Mouse (Mus musculus) lung, adult 2 months (tissue): ENCODE results near the gene Ext2. TPM values are rescaled to one million over a fixed set of nuclear protein-coding genes. Genes with fewer than 3 reads are reported as not detected.

Experiments
- DNase-seq: peaks from one replicate; pipeline ENCODE4 v3.0.0; 2022
- H3K4me1 ChIP-seq: fragments of 200-500 bp; 2 replicates; pipeline ENCODE4 v1.6.1; 2011; ENCODE audit warnings: low read length; ENCODE audit not compliant: control insufficient read depth, insufficient read depth
- H3K4me3 ChIP-seq: fragments of 200-500 bp; replicated peaks from 2 replicates; pipeline ENCODE3; 2011; ENCODE audit warnings: low read depth, mild to moderate bottlenecking, control low read depth, low read length; ENCODE audit errors: extremely low read depth
- CTCF ChIP-seq: fragments of 200-500 bp; IDR thresholded peaks from 2 replicates; pipeline ENCODE4 v1.5.1; 2011; ENCODE audit warnings: mild to moderate bottlenecking, low read length, control low read depth; ENCODE audit not compliant: insufficient read depth
- POLR2A ChIP-seq: fragments of 200-500 bp; IDR thresholded peaks from 2 replicates; pipeline ENCODE4 v1.6.1; 2011; ENCODE audit warnings: low read depth, mild to moderate bottlenecking, control low read depth, low read length, borderline replicate concordance; ENCODE audit errors: extremely low read depth
- WGBS: fragments of 180-500 bp; shearing (Covaris S2); methylation state at CpG from one replicate; pipeline ENCODE4 v1.1.7; 2018; 5-methylcytosine and 5-hydroxymethylcytosine counted together
- polyA plus RNA-seq: library from polyadenylated mRNA; depleted of rRNA; stranded (reverse); fragments of >200 nt; gene quantifications from 2 replicates; pipeline ENCODE4 v1.2.3, GENCODE M21; 2012

Ext2 gene
- polyA plus RNA-seq, 1 experiment, result 59.5 TPM

DNA sequence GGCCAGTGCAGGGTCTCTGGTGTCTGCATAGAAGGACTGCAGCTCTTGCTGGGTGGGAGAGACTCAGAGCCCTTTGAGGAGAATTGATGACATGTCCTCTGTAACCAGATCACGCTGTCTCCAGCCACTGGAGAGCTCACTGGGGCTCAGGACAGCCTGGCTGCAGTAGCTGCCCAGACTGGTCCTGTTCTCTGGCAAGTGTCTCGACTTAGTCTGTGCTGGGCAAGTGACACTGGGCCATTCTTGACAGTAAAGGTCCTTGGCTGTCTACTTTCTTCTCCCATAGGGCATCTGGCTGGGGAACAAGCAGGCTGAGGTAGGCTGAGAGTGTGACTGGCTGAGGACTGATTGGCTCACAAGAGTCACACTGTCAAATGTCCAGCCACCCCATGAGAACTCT, 123.0 kb downstream of the Ext2 start:
- TF ChIP-seq POLR2A (no peak), CTCF (no peak)
- H3K4me3 ChIP-seq, result no peak overlapping the region
- no peak for DNase-seq
- H3K4me1 ChIP-seq, result no peaks in the 10 kb centered on the region
- WGBS, result 81% methylated on average over 2 of the region's 2 CpGs

GRCm38 (mm10) chr2:93696181-93696641, 126.2 kb downstream of the Ext2 start:
- TF ChIP-seq POLR2A (no peak), CTCF (no peak)
- Histone ChIP-seq H3K4me1 (no peaks in the 10 kb centered on the region), H3K4me3 (no peak overlapping the region)
- DNase-seq, result no peak
- WGBS, result 52% methylated on average over 10 of the region's 10 CpGs

DNA sequence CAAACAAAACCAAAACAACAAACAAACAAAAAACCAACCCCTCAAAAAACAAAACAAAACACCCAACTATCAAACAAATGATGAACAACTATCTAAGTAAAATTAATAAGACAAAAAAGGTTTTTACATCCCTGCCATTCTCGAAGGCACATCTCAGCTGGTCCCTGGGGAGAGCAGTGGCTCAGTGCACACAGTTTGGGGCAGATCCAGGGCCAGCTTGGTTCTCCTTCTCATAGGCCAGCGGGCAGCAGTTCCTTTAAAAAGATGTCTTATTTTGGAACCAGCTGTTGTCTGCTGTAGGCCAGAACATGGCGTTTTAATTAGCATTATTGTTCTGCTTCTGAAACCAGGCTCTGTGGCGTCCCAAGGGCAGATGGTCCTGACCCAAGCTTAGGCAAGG, 129.3 kb downstream of the Ext2 start:
- WGBS, result 73% methylated on average over 4 of the region's 4 CpGs
- no peak overlapping the region for H3K4me3 ChIP-seq
- no peak for DNase-seq
- H3K4me1 ChIP-seq, result no peaks in the 10 kb centered on the region
- TF ChIP-seq CTCF (no peak), POLR2A (no peak)

DNA sequence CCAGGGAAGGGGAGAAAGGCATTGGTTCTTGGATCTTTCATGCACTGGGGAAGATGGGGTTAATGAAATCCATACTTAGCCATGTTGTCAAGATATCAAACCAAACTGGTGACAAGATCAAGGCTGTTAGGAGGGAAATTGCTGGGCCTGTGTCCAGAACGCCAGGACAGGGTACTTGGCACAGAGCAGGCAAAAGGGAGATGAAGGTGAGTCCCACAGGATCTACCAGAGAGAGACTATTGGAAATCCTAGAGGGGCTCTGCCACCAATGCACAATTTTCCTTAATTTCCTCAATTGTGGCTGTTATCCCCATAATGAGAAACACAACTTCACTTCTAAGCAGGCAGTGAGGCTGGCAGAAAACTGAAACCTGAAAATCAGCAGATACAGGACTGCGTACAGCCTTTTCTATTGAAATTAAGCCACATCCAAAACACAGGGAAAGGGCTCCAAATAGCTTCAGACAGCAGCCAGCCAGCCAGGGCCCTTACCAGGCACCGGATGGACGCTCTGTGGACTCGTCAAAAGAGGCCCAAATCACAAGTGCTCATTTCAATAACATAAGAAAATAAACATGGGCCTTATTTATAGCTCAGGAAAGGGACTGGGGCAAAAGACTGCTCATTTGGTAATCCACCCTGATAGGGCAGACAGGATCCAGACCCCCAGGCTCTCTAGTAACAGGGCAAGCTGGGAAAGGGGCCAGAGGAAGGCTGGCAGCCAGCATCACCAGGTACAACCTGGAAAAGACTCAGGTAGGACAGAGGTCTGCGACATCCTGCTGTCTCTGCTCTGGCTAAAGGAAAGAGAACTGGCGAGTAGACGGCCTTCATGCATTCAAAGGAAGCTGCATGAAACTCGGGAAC, 132.1 kb downstream of the Ext2 start:
- DNase-seq, result no peak
- H3K4me3 ChIP-seq, result no peak overlapping the region
- TF ChIP-seq CTCF, result no peak
- no peak for TF ChIP-seq POLR2A
- no peaks in the 10 kb centered on the region for H3K4me1 ChIP-seq
- WGBS, result 65% methylated on average over 9 of the region's 9 CpGs

DNA sequence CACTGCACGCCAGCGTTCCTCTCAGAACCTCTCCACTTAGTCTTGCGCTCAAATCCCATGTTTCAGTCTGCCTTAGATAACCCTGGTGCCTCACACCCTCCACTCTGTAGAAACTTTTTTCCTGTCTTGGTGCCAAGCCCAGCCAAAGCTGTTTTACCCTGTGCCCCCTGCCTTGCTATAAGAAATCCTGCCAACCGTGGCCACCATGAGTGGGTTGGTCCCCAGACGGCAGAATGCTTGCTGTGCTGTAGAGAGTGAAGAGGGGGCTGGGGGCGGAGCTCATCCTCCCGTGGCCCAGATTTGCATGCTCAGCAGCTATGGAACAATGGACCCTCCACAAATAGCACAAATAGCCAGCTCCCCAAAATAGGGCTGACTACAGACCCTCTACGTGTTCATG, 138.7 kb downstream of the Ext2 start:
- H3K4me3 ChIP-seq, result no peak overlapping the region
- no peaks in the 10 kb centered on the region for H3K4me1 ChIP-seq
- WGBS, result 66% methylated on average over 8 of the region's 8 CpGs
- no peak for DNase-seq
- TF ChIP-seq POLR2A (no peak), CTCF (no peak)

DNA sequence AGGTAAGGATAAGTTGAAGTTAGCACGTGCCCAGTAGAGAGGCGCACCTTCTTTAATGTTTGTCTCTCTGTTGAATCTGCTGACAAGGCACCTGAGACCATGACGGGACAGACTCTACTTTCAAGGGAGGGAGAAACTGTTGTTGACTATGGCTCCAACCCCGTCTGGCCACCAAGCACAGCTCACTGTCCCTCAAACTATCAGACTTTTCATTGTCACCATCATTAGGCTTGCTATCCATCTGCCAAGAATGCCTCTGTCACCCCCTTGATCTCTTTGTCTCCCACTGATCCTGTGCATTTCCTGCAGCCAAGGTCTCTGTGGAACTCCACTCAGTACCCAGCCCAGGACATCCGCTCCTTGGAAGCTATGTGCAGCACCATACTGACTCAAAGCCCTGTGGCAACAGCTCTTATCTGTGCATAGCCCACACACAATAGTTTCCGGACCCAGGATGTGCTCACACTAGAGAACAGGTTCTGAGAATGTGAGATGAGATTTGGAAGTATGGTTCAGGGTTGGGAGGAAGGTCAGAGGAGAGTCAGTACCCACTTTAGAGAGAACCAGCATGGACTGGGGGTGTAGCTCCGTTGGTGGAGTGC, 139.7 kb downstream of the Ext2 start:
- no peak for TF ChIP-seq CTCF
- TF ChIP-seq POLR2A, result no peak
- Histone ChIP-seq H3K4me3 (no peak overlapping the region), H3K4me1 (no peaks in the 10 kb centered on the region)
- no peak for DNase-seq
- whole genome bisulfite sequencing, result 63% methylated on average over 7 of the region's 7 CpGs

DNA sequence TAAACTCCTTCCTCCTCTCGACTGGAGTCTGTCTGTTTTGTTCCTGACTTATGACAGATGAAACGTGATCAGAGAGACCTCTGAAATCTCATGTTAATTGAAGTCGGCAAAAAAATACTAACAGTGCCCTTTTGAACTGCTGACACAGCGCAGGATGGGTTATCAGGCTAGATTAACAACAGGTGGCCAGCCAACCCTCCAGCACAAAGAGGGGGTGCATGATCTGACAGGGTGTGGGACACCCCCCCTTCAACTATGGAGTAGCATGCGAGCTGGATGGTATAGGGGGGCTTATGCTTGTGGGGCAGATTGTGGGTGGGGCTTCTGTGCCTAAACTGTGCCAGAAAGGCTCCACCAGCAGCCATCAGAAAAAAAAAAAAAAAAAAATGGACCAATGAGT, 141.0 kb downstream of the Ext2 start:
- no peak for DNase-seq
- 59% methylated on average over 5 of the region's 5 CpGs for WGBS
- Histone ChIP-seq H3K4me3 (no peak overlapping the region), H3K4me1 (no peaks in the 10 kb centered on the region)
- TF ChIP-seq POLR2A (no peak), CTCF (no peak)

DNA sequence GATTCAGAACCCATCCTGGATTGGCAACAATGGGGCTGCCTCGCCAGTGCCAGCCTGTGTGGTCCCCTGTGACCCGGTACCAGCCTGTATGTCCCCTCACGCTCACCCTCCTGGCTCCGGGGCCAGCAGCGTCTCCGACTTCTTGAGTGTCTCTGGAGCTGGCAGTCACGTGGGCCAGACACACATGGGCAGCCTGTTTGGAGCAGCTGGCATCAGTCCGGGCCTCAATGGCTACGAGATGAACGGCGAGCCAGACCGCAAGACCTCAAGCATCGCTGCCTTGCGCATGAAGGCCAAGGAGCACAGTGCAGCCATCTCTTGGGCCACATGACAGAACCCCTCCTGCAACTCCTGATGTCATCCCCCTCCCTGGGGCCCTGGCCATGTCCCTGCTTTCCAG, 145.1 kb downstream of the Ext2 start:
- Histone ChIP-seq H3K4me3 (no peak overlapping the region), H3K4me1 (no peaks in the 10 kb centered on the region)
- no peak for TF ChIP-seq POLR2A
- TF ChIP-seq CTCF, result no peak
- DNase-seq, result no peak
- 87% methylated on average over 14 of the region's 14 CpGs for WGBS

DNA sequence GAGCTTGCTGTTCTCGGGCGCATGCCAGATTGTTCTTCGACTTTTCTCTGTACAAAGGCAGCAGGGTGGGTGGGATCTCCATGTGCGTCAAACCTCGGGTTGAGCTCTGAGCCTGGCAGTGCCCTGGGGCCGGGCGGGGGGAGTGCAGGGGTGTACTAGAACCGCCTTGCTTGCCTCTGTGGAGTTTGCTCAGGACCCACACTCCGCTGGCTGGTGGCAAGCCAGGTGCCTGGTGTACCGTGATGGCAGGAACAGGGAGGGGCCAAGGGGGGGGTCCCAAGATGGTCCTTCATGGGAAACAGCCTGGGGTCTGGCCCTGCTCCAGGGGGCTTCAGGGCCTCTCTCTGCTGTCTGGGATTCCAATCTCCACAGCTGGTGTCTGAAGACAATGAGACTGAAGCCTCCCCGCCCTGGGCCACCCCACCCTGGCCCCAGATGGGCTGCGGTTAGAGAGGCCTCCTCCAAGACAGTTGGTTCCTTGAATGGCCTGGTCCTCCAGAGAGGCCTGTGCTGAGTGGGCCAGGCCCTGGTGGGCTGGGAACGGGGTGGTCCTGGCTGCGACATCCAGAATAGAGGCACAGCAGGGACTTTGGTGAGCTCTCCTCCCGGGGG, 150.7 kb downstream of the Ext2 start:
- TF ChIP-seq POLR2A (no peak), CTCF (no peak)
- H3K4me1 ChIP-seq, result no peaks in the 10 kb centered on the region
- H3K4me3 ChIP-seq, result no peak overlapping the region
- WGBS, result 80% methylated on average over 15 of the region's 15 CpGs
- no peak for DNase-seq
